Mouse (Mus musculus): ENCODE results near the gene Tex13c2.

The Tex13c2 gene

GRCm38 (mm10) chrX:42489446-42489845 lies at the start of gene Tex13c2:
Gene Tex13c2, plus strand, starts transcription at chrX:42489691.
- DNase-seq (ENCODE audit: low spot score in 2 of 2) = no peak

- DNase-seq (ENCODE audit: low spot score in 2 of 2) = no peak
Measured at GRCm38 (mm10) chrX:42450305-42450704, 39.2 kb upstream of the Tex13c2 start.

GRCm38 (mm10) chrX:42453001-42453400 lies 36.5 kb upstream of the Tex13c2 start:
- no peak for DNase-seq (ENCODE audit: low spot score in 2 of 2)

- DNase-seq (ENCODE audit: low spot score in 2 of 2) = no peak
Measured at GRCm38 (mm10) chrX:42454533-42454932, 35.0 kb upstream of the Tex13c2 start.

DNA sequence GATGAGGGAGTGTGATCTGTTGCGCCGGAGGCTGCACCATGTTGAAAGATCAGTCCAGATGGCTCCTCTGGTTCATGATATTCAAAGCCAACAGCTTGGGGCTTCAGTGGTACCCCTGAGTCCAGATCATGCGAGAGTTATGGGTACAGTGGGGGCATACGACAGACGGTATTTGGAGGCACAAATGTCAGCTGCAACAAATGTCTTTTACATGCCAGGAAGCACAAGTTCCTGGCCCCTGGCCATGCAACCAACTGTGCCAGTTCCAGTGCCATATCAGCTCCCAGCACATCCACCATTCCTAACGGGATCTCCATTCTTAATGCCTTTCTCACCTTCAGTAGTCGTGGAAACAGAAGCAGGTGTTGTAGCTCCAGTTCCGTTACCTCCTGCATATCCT lies 845 bp downstream of the Tex13c2 start:
- no peak for DNase-seq (ENCODE audit: low spot score in 2 of 2)

GRCm38 (mm10) chrX:42500538-42500937 lies 11.0 kb downstream of the Tex13c2 start:
- DNase-seq (ENCODE audit: low spot score in 2 of 2) = no peak

GRCm38 (mm10) chrX:42502291-42503043 lies 13.0 kb downstream of the Tex13c2 start, which contains the start of gene Sh2d1a:
Gene Sh2d1a, plus strand, starts transcription at chrX:42502453.
- no peak for DNase-seq (ENCODE audit: low spot score in 2 of 2)

GRCm38 (mm10) chrX:42511105-42511504 lies 21.6 kb downstream of the Tex13c2 start:
- DNase-seq (ENCODE audit: low spot score in 2 of 2) = no peak

GRCm38 (mm10) chrX:42512567-42512966 lies 23.1 kb downstream of the Tex13c2 start:
- DNase-seq (ENCODE audit: low spot score in 2 of 2) = no peak

DNA sequence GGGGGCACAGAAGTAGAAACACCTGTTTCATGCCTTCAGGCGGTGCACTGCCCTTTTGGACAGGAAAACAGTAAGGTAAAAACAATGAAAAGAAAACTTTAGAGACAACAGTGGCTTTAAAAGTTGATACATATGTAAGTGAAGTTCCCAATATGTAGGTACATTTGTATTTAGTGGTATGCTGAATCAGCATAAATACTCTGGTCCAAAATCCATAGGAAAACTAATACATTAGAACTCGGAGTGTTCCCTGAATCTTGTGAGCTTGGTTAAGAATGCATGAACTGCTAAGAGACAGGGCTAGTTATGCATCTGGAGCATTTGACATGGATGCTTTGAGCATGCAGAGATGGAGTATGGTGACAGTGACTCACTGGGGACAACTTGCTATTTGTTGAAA lies 33.4 kb downstream of the Tex13c2 start:
- DNase-seq (ENCODE audit: low spot score in 2 of 2) = no peak

GRCm38 (mm10) chrX:42530703-42531102 lies 41.2 kb downstream of the Tex13c2 start:
- DNase-seq (ENCODE audit: low spot score in 2 of 2) = no peak

- no peak for DNase-seq (ENCODE audit: low spot score in 2 of 2)
Measured at GRCm38 (mm10) chrX:42540030-42540755, 50.7 kb downstream of the Tex13c2 start.

GRCm38 (mm10) chrX:42540756-42541053 lies 51.2 kb downstream of the Tex13c2 start:
- DNase-seq (ENCODE audit: low spot score in 2 of 2) = peak; percentile 54 to 71
